Mouse (Mus musculus) midbrain, embryonic 15.5 days (tissue): ENCODE results near the gene 1700008O03Rik. TPM values are rescaled to one million over a fixed set of nuclear protein-coding genes. Genes with fewer than 3 reads are reported as not detected.

Source experiments
- ATAC-seq: fragments of 200-750 bp; cut with Nextera tagmentation; replicated peaks from 2 replicates; pipeline ENCODE4 v1.8.0; 2017; ENCODE audit warnings: moderate TSS enrichment
- H3K27ac ChIP-seq: fragments of 300-500 bp; sonication (generic); 2 replicates; pipeline ENCODE4 v1.5.1; 2015; ENCODE audit warnings: mild to moderate bottlenecking, inconsistent platforms
- H3K27me3 ChIP-seq: fragments of 300-500 bp; sonication (generic); replicated peaks from 2 replicates; pipeline ENCODE4 v1.6.1; 2015; ENCODE audit warnings: inconsistent platforms
- H3K36me3 ChIP-seq: fragments of 300-500 bp; sonication (generic); replicated peaks from 2 replicates; pipeline ENCODE4 v1.6.1; 2015; ENCODE audit warnings: inconsistent platforms
- H3K4me1 ChIP-seq: fragments of 300-500 bp; sonication (generic); 2 replicates; pipeline ENCODE4 v1.6.1; 2015; ENCODE audit warnings: inconsistent platforms
- H3K4me2 ChIP-seq: fragments of 300-500 bp; sonication (generic); 2 replicates; pipeline ENCODE4 v1.6.1; 2015; ENCODE audit warnings: inconsistent platforms, mild to moderate bottlenecking, moderate library complexity
- H3K4me3 ChIP-seq: fragments of 300-500 bp; sonication (generic); 2 replicates; pipeline ENCODE4 v1.5.1; 2015; ENCODE audit warnings: mild to moderate bottlenecking, inconsistent platforms
- H3K9ac ChIP-seq: fragments of 300-500 bp; sonication (generic); 2 replicates; pipeline ENCODE4 v1.6.1; 2015; ENCODE audit warnings: mild to moderate bottlenecking, inconsistent platforms
- H3K9me3 ChIP-seq: fragments of 300-500 bp; sonication (generic); 2 replicates; pipeline ENCODE4 v1.6.1; 2016; ENCODE audit warnings: inconsistent platforms
- WGBS: fragments of 180-500 bp; shearing (Covaris S2); methylation state at CpG from one replicate; pipeline ENCODE4 v1.1.7; 2015; ENCODE audit warnings: mixed read lengths; 5-methylcytosine and 5-hydroxymethylcytosine counted together
- polyA plus RNA-seq: library from polyadenylated mRNA; unstranded; fragments of >200 nt; fragmentation: Nextera tagmentation; extraction: Ambion mirVana; gene quantifications from 2 replicates; pipeline ENCODE4 v1.2.1, GENCODE M21; 2015

Gene 1700008O03Rik
- polyA plus RNA-seq, 1 experiment from 2014 or later = 2.1 TPM

DNA sequence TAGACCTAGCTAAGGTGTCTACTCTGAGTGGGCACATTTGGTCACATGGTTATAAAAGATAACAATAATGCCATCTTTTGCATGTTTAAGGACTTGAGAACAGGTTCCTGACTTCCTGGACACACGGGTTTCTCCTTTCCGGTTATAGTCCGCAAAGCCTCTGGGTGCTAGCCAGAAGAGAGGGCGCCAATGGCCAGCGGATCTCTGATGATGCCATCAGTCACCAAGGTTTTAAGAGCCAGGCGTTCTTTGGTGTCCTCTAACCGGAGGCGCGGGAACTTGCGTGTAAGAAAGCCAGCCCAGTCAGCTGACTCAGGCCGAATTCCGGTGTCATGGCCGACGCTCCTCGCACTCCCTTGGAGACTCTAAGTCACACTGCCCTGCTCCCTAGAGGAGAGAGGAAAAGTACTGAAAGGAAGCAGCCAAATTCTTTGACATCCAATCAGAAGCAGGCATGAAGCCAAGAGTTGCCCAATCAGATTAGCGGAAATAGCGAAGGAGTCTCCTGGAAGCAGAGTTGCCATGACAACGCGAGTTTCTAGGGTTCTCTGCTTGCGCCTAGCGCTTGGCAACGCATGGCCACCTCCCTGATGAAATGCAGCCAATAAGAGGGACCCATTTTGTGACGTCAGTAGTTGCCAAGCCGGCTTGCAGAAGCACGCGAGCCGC is 19.9 kb upstream of the 1700008O03Rik start:
- Histone ChIP-seq H3K4me1 (peaks cover 10% of the 10 kb centered on the region), H3K9me3 (no peaks in the 10 kb centered on the region), H3K4me3 (peak overlapping the region; percentile 40), H3K27ac (peak overlapping the region; percentile 87), H3K9ac (0 out of 2 replicates have a peak overlapping the region, but pooled peaks have one; percentile 5), H3K36me3 (no peaks in the 10 kb centered on the region), H3K4me2 (peak overlapping the region; percentile 59), H3K27me3 (no peaks in the 10 kb centered on the region)
- under 1% methylated on average over 27 of the region's 27 CpGs for WGBS
- peak; percentile 97 for ATAC-seq

DNA sequence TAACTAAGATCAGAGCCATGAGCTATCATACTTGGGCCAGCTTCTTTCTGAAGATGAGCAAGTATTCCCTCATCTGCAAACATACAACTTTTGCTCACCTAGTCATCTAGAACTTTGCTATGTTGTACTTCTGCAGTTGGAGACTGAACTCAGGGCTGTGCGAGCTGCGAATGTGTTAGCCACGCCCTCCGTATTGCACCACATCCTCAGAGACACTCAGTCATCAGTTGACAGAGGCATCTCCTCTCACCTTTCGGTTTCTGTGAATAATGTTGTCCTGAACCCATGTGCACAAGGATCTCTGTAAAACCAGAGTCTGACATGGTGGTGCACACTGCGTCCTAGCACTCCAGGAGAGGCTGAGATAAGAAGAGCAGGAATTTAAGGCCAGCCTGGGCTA is 16.1 kb upstream of the 1700008O03Rik start:
- H3K4me3 ChIP-seq = no peak overlapping the region
- WGBS = 83% methylated on average over 6 of the region's 6 CpGs
- ATAC-seq = no peak
- H3K36me3 ChIP-seq = no peaks in the 10 kb centered on the region
- H3K9ac ChIP-seq = no peak overlapping the region
- H3K9me3 ChIP-seq = no peaks in the 10 kb centered on the region
- H3K4me2 ChIP-seq = no peak overlapping the region
- no peaks in the 10 kb centered on the region for H3K27me3 ChIP-seq
- H3K27ac ChIP-seq = no peak overlapping the region
- peaks cover 10% of the 10 kb centered on the region for H3K4me1 ChIP-seq

DNA sequence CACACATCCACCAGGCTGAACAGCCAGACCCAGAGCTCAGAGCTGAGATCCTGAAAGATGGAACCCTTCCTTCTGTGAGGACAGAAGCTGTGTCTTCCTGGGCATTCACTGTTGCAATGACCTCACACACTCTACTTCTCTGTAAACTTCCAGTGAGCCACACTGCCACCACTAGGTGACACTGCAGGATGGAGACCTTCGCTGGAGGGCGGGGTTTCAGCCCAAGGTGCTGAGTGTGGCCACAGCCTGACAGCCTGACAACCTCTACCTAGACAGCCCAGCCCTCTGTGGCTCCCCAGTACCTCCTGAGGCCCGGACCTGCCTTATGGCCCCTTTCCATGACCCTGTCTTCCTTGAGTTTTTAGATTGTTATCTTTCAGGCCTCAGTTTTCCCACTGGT is 12.9 kb upstream of the 1700008O03Rik start:
- Histone ChIP-seq H3K4me2 (no peak overlapping the region), H3K4me1 (no peaks in the 10 kb centered on the region), H3K27ac (no peak overlapping the region), H3K9ac (no peak overlapping the region), H3K36me3 (no peaks in the 10 kb centered on the region; the same call in 1 of the 2 replicates), H3K9me3 (no peaks in the 10 kb centered on the region), H3K27me3 (no peaks in the 10 kb centered on the region), H3K4me3 (no peak overlapping the region)
- 10% methylated on average over 3 of the region's 3 CpGs for WGBS
- ATAC-seq = peak; percentile 65

DNA sequence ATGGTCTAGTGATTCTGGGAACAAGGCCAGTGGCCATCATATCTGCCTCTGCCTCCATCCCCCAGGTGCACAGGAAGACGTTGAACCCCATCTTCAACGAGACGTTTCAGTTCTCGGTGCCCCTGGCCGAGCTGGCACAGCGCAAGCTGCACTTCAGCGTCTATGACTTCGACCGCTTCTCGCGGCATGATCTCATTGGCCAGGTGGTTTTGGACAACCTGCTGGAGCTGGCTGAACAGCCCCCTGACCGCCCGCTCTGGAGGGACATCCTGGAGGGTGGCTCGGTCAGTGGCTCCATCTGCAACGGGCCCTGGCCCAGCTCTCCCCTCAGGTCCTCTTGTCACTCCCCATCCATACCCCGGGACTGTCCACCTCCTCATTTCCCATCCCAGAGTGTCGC is 7.7 kb upstream of the 1700008O03Rik start:
- no peak overlapping the region for H3K4me2 ChIP-seq
- 92% methylated on average over 17 of the region's 17 CpGs for WGBS
- no peak for ATAC-seq
- H3K27me3 ChIP-seq = no peaks in the 10 kb centered on the region
- H3K27ac ChIP-seq = no peak overlapping the region
- H3K9me3 ChIP-seq = no peaks in the 10 kb centered on the region
- no peaks in the 10 kb centered on the region; the same call in 1 of the 2 replicates for H3K36me3 ChIP-seq
- H3K4me3 ChIP-seq = no peak overlapping the region
- no peaks in the 10 kb centered on the region for H3K4me1 ChIP-seq
- no peak overlapping the region for H3K9ac ChIP-seq

DNA sequence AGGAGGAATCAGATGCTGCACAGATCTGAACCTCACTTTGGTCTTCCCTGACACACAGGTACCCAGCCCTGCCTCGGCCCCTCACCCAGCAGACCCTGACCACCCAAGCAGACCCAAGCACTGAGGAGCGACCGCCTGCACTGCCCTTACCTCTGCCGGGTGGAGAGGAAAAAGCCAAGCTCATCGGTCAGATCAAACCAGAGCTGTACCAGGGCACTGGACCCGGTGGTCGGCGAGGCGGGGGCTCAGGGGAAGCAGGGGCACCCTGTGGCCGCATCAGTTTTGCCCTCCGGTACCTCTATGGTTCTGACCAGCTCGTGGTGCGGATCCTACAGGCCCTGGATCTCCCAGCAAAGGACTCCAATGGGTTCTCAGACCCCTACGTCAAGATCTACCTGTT is 6.7 kb upstream of the 1700008O03Rik start:
- H3K27me3 ChIP-seq = no peaks in the 10 kb centered on the region
- no peak overlapping the region for H3K4me3 ChIP-seq
- no peaks in the 10 kb centered on the region for H3K9me3 ChIP-seq
- no peaks in the 10 kb centered on the region; the same call in 1 of the 2 replicates for H3K36me3 ChIP-seq
- no peak overlapping the region for H3K4me2 ChIP-seq
- no peak for ATAC-seq
- H3K27ac ChIP-seq = no peak overlapping the region
- no peak overlapping the region for H3K9ac ChIP-seq
- 85% methylated on average over 14 of the region's 14 CpGs for WGBS
- no peaks in the 10 kb centered on the region for H3K4me1 ChIP-seq

DNA sequence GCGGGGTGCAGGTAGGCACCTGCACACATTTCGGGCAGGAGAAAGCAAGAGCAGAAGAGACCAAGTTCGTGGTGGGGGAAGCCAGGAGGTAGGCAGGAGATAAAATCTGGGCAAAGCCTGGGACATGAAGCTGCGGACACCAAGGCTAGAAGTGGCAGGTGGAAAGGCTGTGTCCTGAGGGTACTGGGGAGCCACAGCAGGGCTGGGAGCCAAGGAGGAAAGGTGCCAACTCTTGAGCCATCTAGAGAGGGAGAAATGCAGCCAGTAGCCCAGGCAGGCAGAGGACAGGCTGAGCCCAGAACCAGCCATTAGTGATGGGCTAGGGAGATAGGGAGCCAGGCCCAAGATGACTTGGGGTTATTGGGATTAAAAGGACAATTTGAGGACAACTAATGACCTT is 6.2 kb upstream of the 1700008O03Rik start:
- no peak for ATAC-seq
- no peaks in the 10 kb centered on the region; the same call in 1 of the 2 replicates for H3K36me3 ChIP-seq
- no peaks in the 10 kb centered on the region for H3K4me1 ChIP-seq
- H3K27me3 ChIP-seq = no peaks in the 10 kb centered on the region
- H3K9ac ChIP-seq = no peak overlapping the region
- no peaks in the 10 kb centered on the region for H3K9me3 ChIP-seq
- 87% methylated on average over 4 of the region's 4 CpGs for WGBS
- no peak overlapping the region for H3K4me3 ChIP-seq
- H3K27ac ChIP-seq = no peak overlapping the region
- H3K4me2 ChIP-seq = no peak overlapping the region

DNA sequence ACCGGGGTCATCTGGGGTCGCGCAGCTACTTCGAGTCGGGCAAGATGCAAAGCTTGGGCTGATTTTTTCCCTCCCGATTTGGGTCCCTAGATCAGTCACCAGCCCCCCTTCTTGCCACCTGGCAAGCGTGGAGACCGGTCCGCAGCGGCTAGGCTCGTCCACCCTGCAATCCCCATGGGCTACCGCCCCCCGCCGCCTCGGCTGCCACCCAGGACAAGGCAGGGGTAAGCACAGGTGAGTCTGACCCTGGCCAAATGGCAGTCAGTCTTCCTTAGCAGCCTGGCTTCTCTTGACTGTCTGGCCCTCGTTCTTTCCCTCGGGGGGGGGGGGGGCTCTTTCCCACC is 932 bp downstream of the 1700008O03Rik start:
- H3K27me3 ChIP-seq = no peaks in the 10 kb centered on the region
- H3K4me3 ChIP-seq = peak overlapping the region; percentile 65
- peaks cover 24% of the 10 kb centered on the region for H3K4me1 ChIP-seq
- H3K9me3 ChIP-seq = no peaks in the 10 kb centered on the region
- no peaks in the 10 kb centered on the region for H3K36me3 ChIP-seq
- ATAC-seq = peak; percentile 81
- H3K27ac ChIP-seq = peak overlapping the region; percentile 35; the same call in 1 of the 2 replicates
- H3K9ac ChIP-seq = peak overlapping the region; percentile 76
- 0% methylated on average over 17 of the region's 17 CpGs for WGBS
- H3K4me2 ChIP-seq = peak overlapping the region; percentile 85

DNA sequence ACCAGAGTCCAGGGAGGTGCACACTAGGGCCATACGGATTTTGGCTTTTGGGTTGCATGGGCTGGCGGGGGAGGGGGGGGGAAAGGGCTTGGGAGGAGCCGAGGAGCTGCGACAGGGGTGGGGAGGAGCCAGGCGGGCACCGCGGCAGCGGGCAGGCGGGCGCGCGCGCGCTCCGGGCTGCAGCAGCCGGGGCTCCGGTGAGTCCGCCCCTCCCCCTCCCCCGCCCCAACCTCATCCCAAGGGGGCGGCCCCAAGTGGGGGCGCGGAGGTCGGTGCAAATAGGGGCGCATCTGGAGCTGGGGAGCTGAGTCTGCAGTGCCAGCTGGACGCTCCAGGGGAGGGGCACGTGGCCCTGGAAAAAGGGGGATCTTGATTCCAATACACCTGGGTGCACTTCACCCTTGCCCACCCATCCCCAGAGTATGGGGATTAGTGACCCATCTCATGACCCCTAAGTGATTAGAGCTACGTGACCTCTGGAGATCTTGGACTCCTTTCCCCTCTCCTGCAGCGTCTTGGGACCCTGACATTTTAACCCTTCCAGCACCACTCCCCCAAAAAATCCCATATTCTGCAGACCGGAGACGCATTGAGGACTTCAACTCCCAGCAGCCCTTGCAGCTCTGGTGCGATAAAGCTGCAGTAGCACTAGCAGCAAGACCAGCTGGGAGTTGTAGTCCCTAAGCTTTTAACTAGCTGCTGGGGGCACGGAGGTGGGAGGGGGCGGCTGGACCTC is 1.5 kb downstream of the 1700008O03Rik start, which contains the start of gene Syt3:
TSS of gene Syt3 (plus strand) at position 123 of the 736 bp plus-strand sequence.
- Histone ChIP-seq H3K4me2 (peak within 1 kb of the TSS; percentile 85), H3K9ac (peak within 1 kb of the TSS; percentile 76), H3K4me3 (peak within 1 kb of the TSS; percentile 65), H3K27me3 (no peaks in the 10 kb centered on the region), H3K36me3 (no peaks in the 10 kb centered on the region), H3K27ac (peak within 1 kb of the TSS; percentile 68), H3K9me3 (no peaks in the 10 kb centered on the region), H3K4me1 (peaks cover 24% of the 10 kb centered on the region)
- ATAC-seq = peak; percentile 92
- under 1% methylated on average over 31 of the region's 33 CpGs for WGBS

DNA sequence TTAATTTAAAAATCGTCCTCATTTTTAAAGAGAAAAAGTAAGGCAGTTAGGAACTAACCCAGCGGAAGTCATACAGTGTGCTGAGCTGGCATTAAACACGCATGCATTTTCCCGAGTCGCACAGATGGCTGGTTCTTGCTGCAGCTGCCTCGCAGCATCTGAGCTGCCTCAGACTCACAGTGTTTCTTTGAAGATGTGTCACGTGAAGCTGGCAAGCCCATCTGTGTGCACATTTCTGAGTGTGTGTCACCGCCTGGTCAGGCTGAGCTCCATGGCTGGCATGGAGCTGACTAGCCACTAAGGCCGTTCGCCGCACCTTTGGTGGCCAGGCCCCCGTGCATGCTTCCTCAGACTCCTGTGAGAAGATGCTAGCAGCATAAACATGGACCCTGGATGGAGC is 3.1 kb downstream of the 1700008O03Rik start:
- H3K4me2 ChIP-seq = no peak overlapping the region
- WGBS = 53% methylated on average over 12 of the region's 12 CpGs

DNA sequence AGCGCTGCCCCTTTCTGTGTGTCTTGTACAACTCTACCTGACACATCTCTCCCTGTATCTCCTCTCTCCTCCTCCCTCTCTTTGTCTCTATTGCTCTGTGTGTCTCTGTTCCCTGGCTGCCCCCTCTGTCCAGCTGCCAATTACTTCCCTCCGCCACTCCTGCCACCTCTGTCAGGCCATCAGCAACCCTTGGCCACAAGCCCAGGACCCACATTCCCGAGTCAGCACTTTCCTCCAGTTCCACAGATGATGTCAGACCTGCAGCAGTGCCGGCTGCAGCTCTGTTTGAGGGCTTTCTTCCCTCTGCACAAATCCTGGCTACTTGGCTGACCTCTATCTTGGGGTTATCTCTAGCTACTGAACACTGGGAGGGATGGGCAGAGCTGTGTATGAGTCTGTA is 7.3 kb downstream of the 1700008O03Rik start:
- H3K27me3 ChIP-seq = no peaks in the 10 kb centered on the region
- no peak overlapping the region for H3K4me3 ChIP-seq
- 57% methylated on average over 4 of the region's 4 CpGs for WGBS
- H3K4me1 ChIP-seq = peaks cover 27% of the 10 kb centered on the region
- ATAC-seq = no peak
- no peak overlapping the region for H3K27ac ChIP-seq
- no peaks in the 10 kb centered on the region for H3K36me3 ChIP-seq
- no peaks in the 10 kb centered on the region for H3K9me3 ChIP-seq
- H3K4me2 ChIP-seq = no peak overlapping the region
- no peak overlapping the region for H3K9ac ChIP-seq

More for the DNA sequence above, 3.1 kb downstream of the 1700008O03Rik start:
- Histone ChIP-seq H3K4me3 (no peak overlapping the region), H3K36me3 (no peaks in the 10 kb centered on the region), H3K27ac (peak overlapping the region; percentile 64), H3K9ac (no peak overlapping the region), H3K4me1 (peaks cover 24% of the 10 kb centered on the region), H3K9me3 (no peaks in the 10 kb centered on the region), H3K27me3 (no peaks in the 10 kb centered on the region)
- 0 out of 2 replicates have a peak, but pooled peaks have one; percentile 22 for ATAC-seq

DNA sequence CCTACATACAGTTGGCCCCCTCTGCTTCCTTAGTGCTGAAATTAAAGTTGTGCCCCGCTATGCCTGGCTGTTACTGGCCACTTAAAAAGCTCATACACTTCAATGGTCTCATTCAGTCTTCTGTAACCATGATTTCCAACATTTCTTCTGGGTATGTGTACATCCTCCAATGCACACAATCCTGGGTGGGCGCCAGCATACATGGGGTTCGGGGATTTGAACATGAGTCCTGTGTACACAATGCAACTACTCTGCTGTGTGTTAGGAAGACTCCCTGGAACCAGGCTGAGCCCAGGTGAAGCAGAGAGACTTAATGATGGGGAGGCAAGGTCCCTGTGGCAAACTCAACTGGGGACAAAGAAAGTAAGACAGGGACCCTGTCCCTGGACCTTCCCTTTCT is 9.8 kb downstream of the 1700008O03Rik start:
- Histone ChIP-seq H3K4me2 (no peak overlapping the region), H3K4me3 (no peak overlapping the region), H3K36me3 (no peaks in the 10 kb centered on the region), H3K9me3 (no peaks in the 10 kb centered on the region), H3K27ac (no peak overlapping the region), H3K9ac (no peak overlapping the region), H3K27me3 (no peaks in the 10 kb centered on the region), H3K4me1 (peaks cover 17% of the 10 kb centered on the region)
- no peak for ATAC-seq
- WGBS = 61% methylated on average over 3 of the region's 3 CpGs

DNA sequence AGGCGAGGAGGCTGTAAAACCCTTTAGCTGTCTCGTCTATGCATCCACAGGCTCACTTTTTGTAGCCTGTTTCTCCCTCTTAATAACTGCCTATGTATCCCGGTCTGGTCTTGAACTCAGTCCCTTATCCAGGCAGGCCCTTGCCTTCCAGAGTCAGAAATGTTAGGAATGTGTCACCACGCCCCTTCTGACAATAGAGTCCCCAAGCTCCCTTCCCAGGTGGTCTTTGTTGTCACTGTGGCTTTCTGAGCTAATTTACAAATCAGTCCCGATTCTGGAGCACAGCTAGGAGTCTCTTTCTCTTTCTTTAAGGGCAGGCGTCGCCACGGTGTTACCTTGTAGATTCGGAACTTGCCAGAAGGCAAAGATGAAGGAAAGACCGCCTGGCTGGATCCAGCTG is 10.4 kb downstream of the 1700008O03Rik start:
- Histone ChIP-seq H3K27me3 (no peaks in the 10 kb centered on the region), H3K9ac (peak overlapping the region; percentile 49), H3K4me1 (peaks cover 17% of the 10 kb centered on the region), H3K4me3 (peak overlapping the region; percentile 53), H3K27ac (peak overlapping the region; percentile 65; the same call in 1 of the 2 replicates), H3K9me3 (no peaks in the 10 kb centered on the region), H3K36me3 (no peaks in the 10 kb centered on the region), H3K4me2 (peak overlapping the region; percentile 78)
- 3% methylated on average over 10 of the region's 10 CpGs for WGBS
- no peak for ATAC-seq
